Mouse (Mus musculus): ENCODE data around the gene Scaper.

DNA sequence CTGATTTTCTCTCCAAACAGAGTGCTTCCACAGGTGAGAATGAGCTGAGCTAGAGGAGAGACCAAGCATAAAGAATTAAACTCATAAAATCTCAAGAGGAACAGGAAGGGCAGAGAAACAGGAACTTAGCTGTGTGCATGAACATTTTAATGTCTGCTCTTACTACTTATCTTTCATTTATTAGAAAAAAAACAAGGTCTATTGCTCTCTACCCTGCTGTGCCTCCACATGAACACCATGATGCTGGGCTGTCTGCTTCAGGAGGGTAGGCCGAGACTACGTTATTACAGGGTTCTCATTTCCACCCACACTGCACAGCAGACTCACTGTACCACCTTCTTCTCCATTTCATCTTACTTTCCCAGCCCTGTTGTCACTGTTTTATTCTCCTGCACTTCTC, 291.5 kb downstream of the Scaper start:
- TF ChIP-seq CTCF (IDR thresholded peaks at IDR 0.05; ENCODE audit: low read depth) (no peak), EP300 (IDR thresholded peaks at IDR 0.05; ENCODE audit: low read depth) (no peak)
